Mouse (Mus musculus): ENCODE measurements at regions not wholly inside any gene's neighbourhood (a gene's known extent, or its start where the extent isn't known, plus 50 kb on each side); places are given as distances from the start of the nearest gene placed in this dataset.

- TF ChIP-seq POLR2AphosphoS2 (IDR thresholded peaks at IDR 0.05; ENCODE audit: insufficient read length, low read depth) (no peak), POLR2A (IDR thresholded peaks at IDR 0.05; ENCODE audit: insufficient read length, low read depth) (no peak), USF1 (IDR thresholded peaks at IDR 0.05; ENCODE audit: low read depth) (no peak), E2F4 (IDR thresholded peaks at IDR 0.05; ENCODE audit: insufficient read depth) (no peak), CEBPB (IDR thresholded peaks at IDR 0.05; ENCODE audit: insufficient read depth, poor library complexity, severe bottlenecking) (no peak)
Measured at GRCm38 (mm10) chr15:60706009-60706408, 147.6 kb downstream of the Fam84b start.

Data from myocyte (in vitro differentiated cells).